Mouse (Mus musculus): ENCODE data around the gene Lrrc74b. TPM values are rescaled to one million over a fixed set of nuclear protein-coding genes. Genes with fewer than 3 reads are reported as not detected.
"Not testable (repeated sequence)": the region's sequence is repeated elsewhere in the genome, so short reads cannot be mapped to it uniquely, and the experiment has no call there.

Lrrc74b gene
- polyA plus RNA-seq, 1 experiment from 2014 or later, result 0.35 TPM

DNA sequence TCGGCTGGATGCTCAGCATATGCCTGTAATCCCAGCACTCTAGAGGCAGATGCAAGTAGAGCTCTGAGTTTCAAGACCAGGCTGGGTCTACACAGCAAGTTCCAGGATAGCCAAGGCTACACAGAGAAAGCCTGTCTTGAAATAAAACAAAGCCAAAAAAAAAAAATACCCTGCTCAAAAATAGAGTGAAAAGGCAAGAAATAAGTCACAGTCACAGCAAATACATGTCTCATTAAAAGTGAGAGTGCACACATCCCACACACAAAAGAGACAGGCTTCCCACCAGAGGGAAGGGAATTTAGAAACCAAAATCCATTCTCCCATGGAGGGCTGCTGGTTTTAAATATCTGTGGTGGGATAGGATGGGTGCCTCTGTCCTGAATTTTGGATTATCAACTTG is 2.5 kb upstream of the Lrrc74b start:
- H3K27me3 ChIP-seq, result peaks cover 51% of the 10 kb centered on the region
- H3K36me3 ChIP-seq, result no peaks in the 10 kb centered on the region
- H3K4me2 ChIP-seq, result no peak overlapping the region
- H3K4me3 ChIP-seq, result no peak overlapping the region
- 33% methylated on average over 1 of the region's 1 CpGs for WGBS
- peaks cover 23% of the 10 kb centered on the region for H3K4me1 ChIP-seq (replicated peaks)
- ATAC-seq (ENCODE audit: low read depth), result no peak
- H3K27ac ChIP-seq (replicated peaks), result no peak overlapping the region
- H3K9me3 ChIP-seq, result no peaks in the 10 kb centered on the region
- H3K9ac ChIP-seq, result no peak overlapping the region

DNA sequence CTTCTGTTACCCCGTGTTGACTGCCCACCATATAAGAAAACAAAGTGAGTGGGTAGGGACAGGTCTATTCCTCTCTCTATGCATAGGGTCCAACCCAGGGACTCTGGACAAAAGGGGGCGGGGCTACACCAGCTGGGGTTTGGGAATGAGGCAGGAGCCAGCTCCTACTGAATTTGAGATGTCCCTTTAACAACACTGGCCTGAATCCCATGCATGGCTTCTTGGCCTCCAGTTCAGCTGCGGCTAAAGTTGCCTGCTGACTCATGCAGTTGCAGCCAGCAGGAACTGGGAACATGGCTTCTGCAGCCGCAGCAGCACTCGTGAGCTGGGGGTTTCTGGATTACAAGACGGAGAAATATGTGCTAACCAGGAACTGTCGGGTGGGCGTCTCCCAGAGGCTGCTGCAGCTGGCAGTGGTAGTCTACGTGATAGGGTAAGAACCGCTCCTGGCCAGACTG is 733 bp upstream of the Lrrc74b start, which contains the start of gene P2rx6:
TSS of gene P2rx6 (plus strand) at position 135 of the 458 bp plus-strand sequence.
- Histone ChIP-seq H3K36me3 (no peaks in the 10 kb centered on the region), H3K27ac (replicated peaks) (peak within 1 kb of the TSS; percentile 49), H3K9me3 (no peaks in the 10 kb centered on the region), H3K9ac (peak within 1 kb of the TSS; percentile 34), H3K4me2 (peak within 1 kb of the TSS; percentile 49), H3K27me3 (peaks cover 51% of the 10 kb centered on the region), H3K4me3 (peak within 1 kb of the TSS; percentile 7), H3K4me1 (replicated peaks) (peaks cover 29% of the 10 kb centered on the region)
- WGBS, result 3% methylated on average over 10 of the region's 10 CpGs
- peak; percentile 29; the same call in 1 of the 2 replicates for ATAC-seq (ENCODE audit: low read depth)

DNA sequence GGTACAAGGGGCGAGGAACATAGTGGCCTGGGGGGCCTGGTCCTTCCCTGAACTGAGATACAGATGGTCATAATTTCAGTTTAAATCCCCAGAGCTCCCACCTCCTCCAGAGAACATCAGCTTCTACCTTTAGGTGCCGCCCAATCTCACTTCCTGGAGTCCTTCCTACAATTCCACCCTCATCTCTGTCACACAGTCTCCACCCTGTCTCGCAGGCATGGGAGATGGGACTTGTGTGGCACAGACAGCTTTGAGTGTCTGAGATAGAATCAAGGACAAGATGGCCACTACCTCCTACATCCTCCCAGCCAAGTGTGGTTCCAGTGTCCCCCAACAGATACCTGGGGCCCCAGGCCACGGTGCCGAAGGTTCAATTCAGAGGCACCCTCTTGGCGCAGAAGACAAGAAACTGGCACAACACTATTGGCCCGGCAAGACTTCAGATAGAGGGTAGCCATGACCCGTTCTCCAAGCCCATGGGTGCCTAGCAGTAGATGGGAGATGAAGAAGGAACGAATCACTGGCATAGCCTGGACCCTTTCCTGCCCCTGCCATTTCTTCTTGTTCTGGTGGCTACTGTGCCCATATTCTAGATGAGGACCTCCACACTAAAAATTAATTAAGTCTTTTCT is 1.5 kb downstream of the Lrrc74b start:
- peaks cover 40% of the 10 kb centered on the region for H3K27me3 ChIP-seq
- no peak overlapping the region for H3K9ac ChIP-seq
- peak overlapping the region; percentile 1; the same call in 1 of the 2 replicates for H3K4me2 ChIP-seq
- WGBS, result 72% methylated on average over 9 of the region's 9 CpGs
- H3K9me3 ChIP-seq, result no peaks in the 10 kb centered on the region
- no peak for ATAC-seq (ENCODE audit: low read depth)
- H3K4me1 ChIP-seq (replicated peaks), result peaks cover 37% of the 10 kb centered on the region
- no peak overlapping the region for H3K4me3 ChIP-seq
- H3K36me3 ChIP-seq, result no peaks in the 10 kb centered on the region
- H3K27ac ChIP-seq (replicated peaks), result no peak overlapping the region

DNA sequence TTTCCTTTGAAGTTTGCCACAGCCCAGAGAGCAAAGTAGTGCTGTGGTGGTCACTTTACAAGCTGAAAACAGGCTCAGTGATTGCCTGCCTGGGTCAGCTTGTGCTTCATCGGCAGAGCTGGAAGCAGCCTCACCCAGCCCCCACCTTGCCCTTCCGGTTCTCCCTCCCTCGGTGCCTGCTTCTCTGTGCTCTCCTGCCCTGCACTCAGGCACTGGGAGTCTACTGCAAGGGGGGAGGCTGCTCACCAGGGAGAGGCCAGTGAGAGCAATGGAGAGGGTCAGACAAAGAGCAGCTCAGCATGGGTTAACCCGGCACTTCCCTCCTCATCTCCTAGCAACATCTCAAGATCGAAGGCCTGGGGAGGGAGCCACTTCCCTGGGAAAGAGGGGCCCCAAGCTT is 2.2 kb downstream of the Lrrc74b start:
- H3K27ac ChIP-seq (replicated peaks), result 0 out of 2 replicates have a peak overlapping the region, but pooled peaks have one; percentile 6
- H3K9me3 ChIP-seq, result no peaks in the 10 kb centered on the region
- 2% methylated on average over 5 of the region's 5 CpGs for WGBS
- H3K27me3 ChIP-seq, result peaks cover 39% of the 10 kb centered on the region
- ATAC-seq (ENCODE audit: low read depth), result no peak
- no peak overlapping the region for H3K4me3 ChIP-seq
- H3K9ac ChIP-seq, result no peak overlapping the region
- H3K4me2 ChIP-seq, result peak overlapping the region; percentile 23
- peaks cover 44% of the 10 kb centered on the region for H3K4me1 ChIP-seq (replicated peaks)
- no peaks in the 10 kb centered on the region for H3K36me3 ChIP-seq

DNA sequence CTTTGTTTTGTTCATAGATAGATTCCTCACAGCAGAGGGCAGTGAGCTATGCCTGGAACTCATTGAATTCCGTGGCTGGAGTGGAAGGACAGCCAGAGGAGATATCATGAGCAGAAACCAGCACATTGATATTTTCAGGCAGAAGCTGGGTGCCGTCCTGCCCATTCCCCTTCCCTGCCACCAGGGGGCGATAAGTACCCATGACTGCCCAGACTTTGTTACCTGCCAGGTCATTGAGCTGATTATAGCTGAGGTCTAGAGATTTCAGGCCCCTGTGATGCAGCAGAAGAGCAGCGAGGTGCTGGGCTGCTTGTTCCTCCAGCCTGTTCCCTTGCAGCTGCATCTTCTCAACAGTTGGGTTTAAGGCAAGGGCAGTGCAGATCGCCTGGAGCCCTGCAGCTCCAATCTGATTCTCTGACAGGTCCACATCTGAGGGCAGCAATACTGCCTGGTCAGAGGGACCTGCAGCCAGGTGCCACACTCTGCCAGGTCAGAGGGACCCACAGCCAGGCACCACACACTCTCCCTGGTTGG is 3.0 kb downstream of the Lrrc74b start:
- peak; percentile 24; the same call in 1 of the 2 replicates for ATAC-seq (ENCODE audit: low read depth)
- no peak overlapping the region for H3K27ac ChIP-seq (replicated peaks)
- H3K9ac ChIP-seq, result peak overlapping the region; percentile 9; the same call in 1 of the 2 replicates
- 5% methylated on average over 5 of the region's 5 CpGs for WGBS
- peak overlapping the region; percentile 23; the same call in 1 of the 2 replicates for H3K4me2 ChIP-seq
- no peaks in the 10 kb centered on the region for H3K36me3 ChIP-seq
- no peaks in the 10 kb centered on the region for H3K9me3 ChIP-seq
- H3K4me1 ChIP-seq (replicated peaks), result peaks cover 47% of the 10 kb centered on the region
- H3K4me3 ChIP-seq, result no peak overlapping the region
- peaks cover 31% of the 10 kb centered on the region for H3K27me3 ChIP-seq

DNA sequence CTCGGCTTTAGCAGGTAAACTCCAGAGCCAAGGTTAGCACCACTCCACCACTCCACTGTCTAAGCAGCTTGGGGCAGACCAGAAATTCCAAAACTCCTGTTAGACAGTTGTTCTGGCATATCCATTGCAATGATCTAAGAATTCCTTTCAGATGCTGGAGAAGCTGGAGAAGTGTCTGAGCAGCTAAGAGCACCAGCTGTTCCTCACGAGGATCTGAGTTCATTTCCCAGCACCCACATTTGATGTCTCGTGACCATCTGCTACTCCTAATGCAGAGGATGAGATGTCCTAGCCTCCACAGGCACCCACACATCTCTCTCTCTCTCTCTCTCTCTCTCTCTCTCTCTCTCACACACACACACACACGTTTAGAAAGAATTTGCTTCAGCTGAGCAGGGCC is 4.1 kb downstream of the Lrrc74b start:
- 71% methylated on average over 4 of the region's 4 CpGs for WGBS
- no peak overlapping the region for H3K4me2 ChIP-seq
- no peak overlapping the region for H3K27ac ChIP-seq (replicated peaks)
- peaks cover 22% of the 10 kb centered on the region for H3K27me3 ChIP-seq
- no peak overlapping the region for H3K9ac ChIP-seq
- no peaks in the 10 kb centered on the region for H3K36me3 ChIP-seq
- H3K4me1 ChIP-seq (replicated peaks), result peaks cover 44% of the 10 kb centered on the region
- H3K4me3 ChIP-seq, result no peak overlapping the region
- no peak for ATAC-seq (ENCODE audit: low read depth)
- no peaks in the 10 kb centered on the region for H3K9me3 ChIP-seq

DNA sequence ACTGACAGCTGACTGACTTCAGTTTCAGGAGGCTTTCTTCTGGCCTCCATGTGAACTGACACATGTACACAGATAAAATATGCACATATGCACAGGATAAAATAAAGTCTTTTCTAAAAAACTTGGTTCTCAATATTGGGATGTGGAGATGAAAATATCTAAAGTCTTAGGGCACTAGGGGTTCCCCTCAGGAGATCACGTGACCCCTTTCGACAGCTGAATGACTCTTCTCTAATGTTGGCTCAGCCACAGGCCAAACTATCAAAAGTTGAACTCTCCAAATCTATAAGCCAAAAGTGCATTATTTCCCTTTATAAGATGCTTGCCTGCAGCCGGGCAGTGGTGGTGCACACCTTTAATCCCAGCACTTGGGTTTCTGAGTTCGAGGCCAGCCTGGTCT is 4.9 kb downstream of the Lrrc74b start:
- no peak for ATAC-seq (ENCODE audit: low read depth)
- no peak overlapping the region for H3K4me3 ChIP-seq
- H3K4me2 ChIP-seq, result no peak overlapping the region
- H3K27me3 ChIP-seq, result peaks cover 16% of the 10 kb centered on the region
- no peak overlapping the region for H3K27ac ChIP-seq (replicated peaks)
- no peaks in the 10 kb centered on the region for H3K9me3 ChIP-seq
- 88% methylated on average over 4 of the region's 4 CpGs for WGBS
- no peak overlapping the region for H3K9ac ChIP-seq
- no peaks in the 10 kb centered on the region for H3K36me3 ChIP-seq
- H3K4me1 ChIP-seq (replicated peaks), result peaks cover 37% of the 10 kb centered on the region

DNA sequence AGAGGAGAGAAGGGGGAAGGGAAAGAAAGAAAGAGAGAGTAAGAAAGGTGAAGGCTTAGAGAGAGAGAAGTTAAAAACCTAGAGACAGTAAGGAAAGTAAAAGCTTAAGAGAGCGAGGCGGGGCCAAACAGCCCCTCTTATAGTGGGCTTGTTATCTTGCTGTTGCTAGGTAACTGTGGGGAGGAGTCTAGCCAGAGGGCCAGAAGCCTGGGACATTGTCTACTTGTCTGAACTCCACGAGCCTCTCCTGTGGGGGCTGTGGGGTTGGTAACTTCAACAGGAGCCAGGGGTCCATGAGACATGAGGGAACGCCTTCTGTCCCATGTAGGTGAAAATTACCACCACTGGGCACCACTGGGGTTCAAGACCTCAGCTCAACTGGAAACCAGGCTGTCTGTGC is 6.3 kb downstream of the Lrrc74b start:
- not testable (repeated sequence) for H3K36me3 ChIP-seq, H3K9me3 ChIP-seq, H3K4me3 ChIP-seq, H3K27me3 ChIP-seq
- Histone ChIP-seq H3K27ac (replicated peaks) (peak overlapping the region; percentile 73), H3K4me2 (peak overlapping the region; percentile 50), H3K4me1 (replicated peaks) (peaks cover 32% of the 10 kb centered on the region), H3K9ac (peak overlapping the region; percentile 42; the same call in 1 of the 2 replicates)
- 0 out of 2 replicates have a peak, but pooled peaks have one; percentile 41 for ATAC-seq (ENCODE audit: low read depth)
- WGBS, result 12% methylated on average over 4 of the region's 4 CpGs

DNA sequence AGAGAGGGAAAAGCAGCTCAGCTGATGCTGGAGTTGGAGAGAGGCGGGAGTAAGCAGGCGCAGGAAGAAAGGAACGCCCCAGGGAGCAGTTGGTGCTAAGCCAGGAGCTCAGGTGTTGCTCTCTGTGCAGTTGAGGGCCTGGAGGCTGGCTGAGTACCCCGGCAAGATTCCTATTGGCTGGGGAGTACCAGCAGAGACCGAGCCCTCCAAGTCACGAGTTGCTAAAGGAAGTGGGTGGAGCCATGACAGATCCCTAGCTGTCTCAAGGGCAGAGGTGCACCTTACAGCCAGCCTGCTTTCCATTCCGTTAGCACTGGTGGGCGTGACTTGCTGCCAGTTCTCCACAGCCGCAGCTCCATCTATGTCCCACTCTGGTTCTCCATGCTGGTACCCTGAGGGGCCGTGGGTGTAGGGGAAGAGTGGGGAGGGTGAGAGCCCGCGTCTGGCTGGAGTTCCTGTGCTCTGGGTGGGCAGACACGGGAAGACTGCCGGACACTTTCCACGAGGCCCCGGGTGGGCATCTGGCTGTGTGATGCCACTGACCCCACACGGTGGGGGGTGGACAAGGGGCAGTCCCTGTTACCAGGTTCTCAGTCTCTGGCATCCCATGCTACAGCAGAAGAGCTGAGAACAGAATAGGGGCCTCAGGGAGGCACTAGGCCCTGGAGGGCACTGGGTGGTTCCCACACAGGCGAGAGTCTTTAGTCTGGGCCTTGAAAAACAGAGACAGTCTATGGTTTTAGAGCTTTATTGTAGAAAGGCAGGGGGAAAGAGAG is 6.9 kb downstream of the Lrrc74b start:
- H3K4me1 ChIP-seq (replicated peaks), result peaks cover 29% of the 10 kb centered on the region
- H3K36me3 ChIP-seq, result no peaks in the 10 kb centered on the region
- no peaks in the 10 kb centered on the region for H3K27me3 ChIP-seq
- H3K4me3 ChIP-seq, result peak overlapping the region; percentile 19
- peak overlapping the region; percentile 50 for H3K4me2 ChIP-seq
- H3K9me3 ChIP-seq, result no peaks in the 10 kb centered on the region
- H3K9ac ChIP-seq, result peak overlapping the region; percentile 42; the same call in 1 of the 2 replicates
- peak overlapping the region; percentile 73 for H3K27ac ChIP-seq (replicated peaks)
- peak; percentile 79 for ATAC-seq (ENCODE audit: low read depth)
- 5% methylated on average over 18 of the region's 18 CpGs for WGBS

DNA sequence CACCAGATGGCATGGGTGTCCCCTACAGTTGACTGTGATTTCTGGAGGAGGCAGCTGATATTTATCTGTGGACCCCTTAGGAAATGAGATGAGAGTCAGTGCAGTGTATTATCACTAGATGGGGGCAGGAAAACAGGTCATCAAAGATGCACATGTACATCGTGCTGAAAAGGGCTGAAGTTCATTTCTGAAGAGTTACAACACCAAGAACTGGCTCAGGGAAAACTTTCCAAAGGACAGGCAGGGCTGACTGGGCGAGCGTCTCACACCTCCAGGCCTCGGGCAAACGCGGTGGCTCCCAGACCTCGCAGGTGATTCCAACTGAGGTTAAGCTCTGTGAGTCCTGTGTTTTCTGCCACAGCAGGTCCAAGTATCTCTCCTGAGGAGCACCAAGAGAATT is 8.2 kb downstream of the Lrrc74b start:
- H3K36me3 ChIP-seq, result no peaks in the 10 kb centered on the region
- 90% methylated on average over 7 of the region's 7 CpGs for WGBS
- no peak overlapping the region for H3K9ac ChIP-seq
- ATAC-seq (ENCODE audit: low read depth), result no peak
- H3K4me1 ChIP-seq (replicated peaks), result peaks cover 18% of the 10 kb centered on the region
- no peaks in the 10 kb centered on the region for H3K9me3 ChIP-seq
- H3K27me3 ChIP-seq, result no peaks in the 10 kb centered on the region
- no peak overlapping the region for H3K4me2 ChIP-seq
- no peak overlapping the region for H3K4me3 ChIP-seq
- H3K27ac ChIP-seq (replicated peaks), result no peak overlapping the region

DNA sequence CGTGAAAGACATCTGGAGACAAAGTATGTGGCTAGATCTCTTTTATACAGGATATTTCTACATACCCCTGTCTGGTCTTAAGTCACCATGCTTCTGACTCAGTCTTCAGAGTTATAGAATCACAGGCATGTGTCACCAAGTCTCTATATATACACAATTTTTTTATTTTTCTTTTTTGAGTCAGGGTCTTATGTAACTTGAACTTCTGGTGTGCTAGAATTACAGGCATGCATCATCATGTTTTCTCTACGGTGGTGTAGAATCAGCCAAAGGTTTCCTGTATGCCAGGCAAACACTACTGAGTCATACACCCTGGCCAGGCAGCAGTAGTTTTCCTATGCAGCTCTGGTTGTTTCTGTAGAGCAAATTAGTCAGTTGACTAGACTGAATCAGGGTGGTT is 18.4 kb downstream of the Lrrc74b start:
- no peak overlapping the region for H3K9ac ChIP-seq
- no peak overlapping the region for H3K4me2 ChIP-seq
- no peaks in the 10 kb centered on the region for H3K9me3 ChIP-seq
- H3K4me1 ChIP-seq (replicated peaks), result no peaks in the 10 kb centered on the region
- H3K27ac ChIP-seq (replicated peaks), result no peak overlapping the region
- H3K36me3 ChIP-seq, result no peaks in the 10 kb centered on the region
- ATAC-seq (ENCODE audit: low read depth), result no peak
- peaks cover 3% of the 10 kb centered on the region; the same call in 1 of the 2 replicates for H3K27me3 ChIP-seq
- no peak overlapping the region for H3K4me3 ChIP-seq
- WGBS, result 81% methylated on average over 2 of the region's 2 CpGs

DNA sequence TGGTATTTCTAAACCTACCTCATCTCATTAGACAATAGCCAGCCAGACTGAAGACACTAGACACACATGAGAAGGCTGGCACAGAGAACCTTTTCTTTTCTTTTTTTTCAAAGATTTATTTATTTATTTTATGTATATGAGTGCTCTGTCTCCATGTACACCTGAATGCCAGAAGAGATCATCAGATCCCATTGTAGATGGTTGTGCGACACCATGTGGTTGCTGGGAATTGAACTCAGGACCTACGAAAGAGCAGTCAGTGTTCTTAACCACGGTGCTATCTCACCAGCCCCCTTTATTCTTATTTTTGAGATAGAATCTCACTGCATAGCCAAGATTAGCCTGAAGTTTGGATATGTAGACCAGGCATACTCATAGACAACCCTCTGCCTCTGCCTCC is 24.5 kb downstream of the Lrrc74b start:
- no peak for ATAC-seq (ENCODE audit: low read depth)
- WGBS, result 90% methylated on average over 3 of the region's 3 CpGs
- H3K9ac ChIP-seq, result no peak overlapping the region
- H3K4me3 ChIP-seq, result no peak overlapping the region
- H3K27ac ChIP-seq (replicated peaks), result no peak overlapping the region
- no peaks in the 10 kb centered on the region for H3K9me3 ChIP-seq
- H3K4me1 ChIP-seq (replicated peaks), result peaks cover 7% of the 10 kb centered on the region
- no peaks in the 10 kb centered on the region for H3K36me3 ChIP-seq
- H3K4me2 ChIP-seq, result no peak overlapping the region
- 0 out of 2 replicates have a peak, but pooled peaks cover 3% of the 10 kb centered on the region for H3K27me3 ChIP-seq
